Mouse (Mus musculus): Measurements from ENCODE around the gene Vmn1r43. TPM values are rescaled to one million over a fixed set of nuclear protein-coding genes. Genes with fewer than 3 reads are reported as not detected.

Gene Vmn1r43
- total RNA-seq (2023): not detected in 2 replicates

DNA sequence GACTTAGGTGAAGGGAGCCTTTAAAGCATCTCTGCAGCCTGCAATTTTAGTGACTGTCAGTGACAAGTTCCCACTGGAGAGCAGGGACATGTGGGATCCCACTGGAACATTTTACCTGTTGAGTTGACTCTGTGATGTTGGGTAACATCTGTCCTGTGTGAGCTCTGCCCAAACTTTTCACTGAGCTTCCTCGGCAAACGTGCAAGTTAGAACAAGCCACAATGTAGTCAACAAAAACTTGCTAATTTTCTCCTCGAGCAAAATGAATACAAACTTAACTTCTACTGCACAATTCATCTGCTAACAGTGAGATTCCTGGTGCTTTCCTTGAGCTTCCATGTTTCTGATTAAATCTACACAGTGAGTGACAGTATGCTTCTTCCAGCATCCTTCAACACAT, at the start of gene Vmn1r43, which contains the start of gene Vmn1r42:
Gene Vmn1r43, minus strand, starts transcription at position 101 of the 400 bp plus-strand sequence.
Gene Vmn1r42, minus strand, starts transcription at position 101 of the 400 bp plus-strand sequence.

DNA sequence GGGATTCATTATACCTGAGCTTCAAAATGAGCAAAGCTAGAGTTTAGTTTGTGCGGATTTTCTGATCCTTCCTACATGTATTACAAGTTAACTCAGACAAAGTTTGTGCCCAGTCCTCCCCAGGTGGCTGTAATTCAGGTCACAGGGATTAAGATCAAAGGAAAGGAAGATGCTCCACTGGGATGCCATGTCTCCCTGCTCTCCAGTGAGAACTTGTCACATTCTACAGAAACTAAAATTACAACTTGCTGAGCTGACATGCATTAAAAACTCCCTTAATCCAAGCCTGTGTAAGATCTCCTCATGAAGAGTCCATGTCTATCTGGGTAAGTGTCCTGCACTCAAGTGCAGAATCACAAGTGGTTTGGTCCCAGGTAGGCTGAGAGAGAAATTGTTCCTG, 7.1 kb upstream of the Vmn1r43 start, which contains the start of gene Vmn1r44:
Gene Vmn1r44, plus strand, starts transcription at position 301 of the 400 bp plus-strand sequence.

Other genes with a start within 250 kb of the Vmn1r43 start
- gene Txnrd3, start 232.4 kb downstream of the Vmn1r43 start, total RNA-seq (2023): 1.2 and 1.6 TPM in 2 replicates
- not detected in 2 replicates for gene Vmn1r40, start 168.9 kb downstream of the Vmn1r43 start, total RNA-seq (2023)
- gene Vmn1r41, start 135.6 kb downstream of the Vmn1r43 start, total RNA-seq (2023): not detected in 2 replicates
- not detected in 2 replicates for gene Vmn1r42, start within 50 bp of the Vmn1r43 start, total RNA-seq (2023)
- gene Vmn1r44, start 7.2 kb upstream of the Vmn1r43 start, total RNA-seq (2023): not detected in 2 replicates
- gene Vmn1r45, start 64.2 kb upstream of the Vmn1r43 start, total RNA-seq (2023): not detected in 2 replicates
- gene Vmn1r46, start 92.9 kb upstream of the Vmn1r43 start, total RNA-seq (2023): not detected in 2 replicates
- gene Vmn1r47, start 139.7 kb upstream of the Vmn1r43 start, total RNA-seq (2023): not detected in 2 replicates
- gene Vmn1r48, start 160.4 kb upstream of the Vmn1r43 start, total RNA-seq (2023): not detected in 2 replicates
- not detected in 2 replicates for gene Vmn1r49, start 202.1 kb upstream of the Vmn1r43 start, total RNA-seq (2023)
- gene Vmn1r50, start 225.0 kb upstream of the Vmn1r43 start, total RNA-seq (2023): not detected in 2 replicates
- gene Vmn1r51, start 246.2 kb upstream of the Vmn1r43 start, total RNA-seq (2023): not detected in 2 replicates